Mouse (Mus musculus) brain, embryonic 14.5 days (tissue): ENCODE measurements around the gene Gm49661.

Experiments
- CTCF ChIP-seq: fragments of 200-500 bp; IDR thresholded peaks from 2 replicates; pipeline ENCODE4 v1.5.1; 2012; ENCODE audit warnings: inconsistent platforms, mild to moderate bottlenecking, moderate library complexity, borderline replicate concordance; ENCODE audit not compliant: insufficient read depth, insufficient read length; ENCODE audit errors: extremely low read depth
- POLR2A ChIP-seq: fragments of 200-500 bp; IDR thresholded peaks from 2 replicates; pipeline ENCODE4 v1.6.1; 2012; ENCODE audit warnings: mild to moderate bottlenecking, inconsistent platforms, borderline replicate concordance; ENCODE audit not compliant: poor library complexity, insufficient read depth, insufficient read length, severe bottlenecking; ENCODE audit errors: extremely low read depth

- no peak for TF ChIP-seq CTCF
- no peak for TF ChIP-seq POLR2A
Observed at GRCm38 (mm10) chr8:84963952-84964351, 5.3 kb downstream of the Gm49661 start.
